Mouse (Mus musculus) heart, adult 11 months (tissue): ENCODE results near the gene Rpp25l.

Experiments
- DNase-seq: peaks from one replicate; pipeline ENCODE4 v3.0.0; 2022

Rpp25l gene

GRCm38 (mm10) chr4:41713197-41714067 lies at the start of gene Rpp25l:
Gene Rpp25l (minus strand): TSS chr4:41713534.
- peak; percentile 99 for DNase-seq

GRCm38 (mm10) chr4:41762688-41763114 lies 49.4 kb upstream of the Rpp25l start:
- DNase-seq: peak; percentile 98

GRCm38 (mm10) chr4:41762099-41762687 lies 48.9 kb upstream of the Rpp25l start:
- DNase-seq: peak; percentile 95

GRCm38 (mm10) chr4:41761680-41762079 lies 48.3 kb upstream of the Rpp25l start:
- DNase-seq: no peak

GRCm38 (mm10) chr4:41760911-41761310 lies 47.6 kb upstream of the Rpp25l start:
- peak; percentile 94 for DNase-seq

GRCm38 (mm10) chr4:41760288-41760721 lies 47.0 kb upstream of the Rpp25l start:
- peak; percentile 100 for DNase-seq

- peak; percentile 85 for DNase-seq
Observed at GRCm38 (mm10) chr4:41759656-41760287, 46.4 kb upstream of the Rpp25l start.

- peak; percentile 95 for DNase-seq
Observed at GRCm38 (mm10) chr4:41759206-41759605, 45.9 kb upstream of the Rpp25l start.

- DNase-seq: peak; percentile 88
Observed at GRCm38 (mm10) chr4:41758701-41759100, 45.4 kb upstream of the Rpp25l start.

- DNase-seq: peak; percentile 94
Observed at GRCm38 (mm10) chr4:41758021-41758420, 44.7 kb upstream of the Rpp25l start.

- DNase-seq: no peak
Observed at GRCm38 (mm10) chr4:41757321-41757720, 44.0 kb upstream of the Rpp25l start.

- DNase-seq: peak; percentile 95
Observed at GRCm38 (mm10) chr4:41756440-41756839, 43.1 kb upstream of the Rpp25l start.

- DNase-seq: peak; percentile 99
Observed at GRCm38 (mm10) chr4:41755338-41756305, 42.3 kb upstream of the Rpp25l start, which contains the start of gene Sigmar1. Gene Sigmar1 (minus strand): TSS chr4:41756157.

- no peak for DNase-seq
Observed at GRCm38 (mm10) chr4:41754797-41755337, 41.5 kb upstream of the Rpp25l start, which contains the start of gene Galt. Gene Galt (plus strand): TSS chr4:41755228.

- DNase-seq: no peak
Observed at GRCm38 (mm10) chr4:41745021-41745420, 31.7 kb upstream of the Rpp25l start.

GRCm38 (mm10) chr4:41744131-41744530 lies 30.8 kb upstream of the Rpp25l start:
- DNase-seq: no peak

- peak; percentile 100 for DNase-seq
Observed at GRCm38 (mm10) chr4:41741158-41741560, 27.8 kb upstream of the Rpp25l start.

- peak; percentile 93 for DNase-seq
Observed at GRCm38 (mm10) chr4:41740380-41741157, 27.2 kb upstream of the Rpp25l start.

- no peak for DNase-seq
Observed at GRCm38 (mm10) chr4:41739260-41739659, 25.9 kb upstream of the Rpp25l start.

GRCm38 (mm10) chr4:41738256-41738603 lies 24.9 kb upstream of the Rpp25l start:
- no peak for DNase-seq

GRCm38 (mm10) chr4:41737602-41738255 lies 24.4 kb upstream of the Rpp25l start:
- DNase-seq: peak; percentile 96
